Mouse (Mus musculus) forebrain, embryonic 16.5 days (tissue): ENCODE results near the gene Fam98c. TPM values are rescaled to one million over a fixed set of nuclear protein-coding genes. Genes with fewer than 3 reads are reported as not detected.

Experiments used
- ATAC-seq: fragments of 200-750 bp; cut with Nextera tagmentation; 2 replicates; pipeline ENCODE4 v1.8.0; 2017; ENCODE audit warnings: mild to moderate bottlenecking, moderate library complexity
- H3K27ac ChIP-seq: fragments of 300-500 bp; sonication (generic); 2 replicates; pipeline ENCODE4 v1.5.1; 2014; ENCODE audit warnings: low read length, control low read depth
- H3K27me3 ChIP-seq: fragments of 300-500 bp; sonication (generic); replicated peaks from 2 replicates; pipeline ENCODE4 v1.6.1; 2014; ENCODE audit warnings: low read length; ENCODE audit not compliant: control insufficient read depth, insufficient read depth
- H3K36me3 ChIP-seq: fragments of 300-500 bp; sonication (generic); 2 replicates; pipeline ENCODE4 v1.6.1; 2014; ENCODE audit not compliant: control insufficient read depth, insufficient read depth
- H3K4me1 ChIP-seq: fragments of 300-500 bp; sonication (generic); replicated peaks from 2 replicates; pipeline ENCODE4 v1.6.1; 2014; ENCODE audit warnings: low read length; ENCODE audit not compliant: control insufficient read depth, insufficient read depth
- H3K4me2 ChIP-seq: fragments of 300-500 bp; sonication (generic); 2 replicates; pipeline ENCODE4 v1.6.1; 2014; ENCODE audit warnings: mild to moderate bottlenecking, low read length, control low read depth
- H3K4me3 ChIP-seq: fragments of 300-500 bp; sonication (generic); replicated peaks from 2 replicates; pipeline ENCODE4 v1.5.1; 2014; ENCODE audit warnings: mild to moderate bottlenecking, low read length, control low read depth
- H3K9ac ChIP-seq: fragments of 300-500 bp; sonication (generic); replicated peaks from 2 replicates; pipeline ENCODE4 v1.6.1; 2014; ENCODE audit warnings: low read depth, low read length, control low read depth
- H3K9me3 ChIP-seq: fragments of 300-500 bp; sonication (generic); 2 replicates; pipeline ENCODE4 v1.6.1; 2016; ENCODE audit warnings: low read length; ENCODE audit not compliant: control insufficient read depth
- WGBS: fragments of 180-500 bp; shearing (Covaris S2); extraction: QIAGEN DNeasy Blood & Tissue Kit; methylation state at CpG from one replicate; pipeline ENCODE4 v1.1.7; 2014; 5-methylcytosine and 5-hydroxymethylcytosine counted together
- polyA plus RNA-seq: library from polyadenylated mRNA; unstranded; fragments of >200 nt; fragmentation: Nextera tagmentation; extraction: Ambion mirVana; gene quantifications from 2 replicates; pipeline ENCODE4 v1.2.1, GENCODE M21; 2015

Fam98c gene
- polyA plus RNA-seq, 1 experiment from 2014 or later = 21.9 TPM

DNA sequence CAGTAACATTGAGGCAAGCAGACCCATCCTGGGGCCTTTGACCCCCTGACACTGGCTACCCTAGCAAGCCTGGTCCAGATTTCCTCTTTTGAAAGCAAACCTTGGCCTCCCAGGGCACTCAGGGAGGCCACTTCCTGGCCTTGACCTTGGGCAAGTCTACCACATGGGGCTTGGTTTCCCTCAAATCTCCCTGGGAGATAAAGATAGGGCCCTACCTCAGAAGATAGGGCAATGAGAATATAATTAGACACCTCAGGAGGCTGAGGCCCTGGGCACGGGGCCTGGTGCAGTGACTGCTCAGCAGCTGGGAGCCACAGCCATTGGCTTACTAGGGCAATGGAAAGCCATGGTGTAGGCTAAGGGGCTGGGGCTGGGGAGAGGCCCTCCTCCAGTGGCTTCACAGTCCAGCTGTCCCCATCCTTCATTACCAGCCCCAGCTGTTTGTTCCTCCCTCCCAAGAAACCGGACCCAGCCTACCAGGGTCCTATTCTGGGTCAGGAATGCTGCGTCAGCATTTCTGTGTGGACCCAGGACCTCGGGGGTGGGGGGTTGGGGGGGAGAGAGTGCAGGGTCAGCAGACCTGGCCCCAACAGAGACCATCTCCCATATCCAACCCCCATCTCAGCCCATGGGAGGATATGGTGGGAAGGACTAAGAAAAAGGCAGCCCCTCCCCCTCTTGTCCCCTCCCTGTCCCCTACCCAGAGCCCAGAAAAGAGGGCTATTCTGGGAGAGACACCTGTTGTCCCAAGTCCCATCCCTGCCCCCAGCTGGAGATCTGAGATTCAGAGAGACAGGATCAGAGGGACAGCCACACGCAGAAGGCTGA is 32.3 kb downstream of the Fam98c start:
- Histone ChIP-seq H3K27ac (no peak overlapping the region), H3K4me1 (peaks cover 10% of the 10 kb centered on the region), H3K36me3 (no peaks in the 10 kb centered on the region), H3K9ac (no peak overlapping the region), H3K27me3 (no peaks in the 10 kb centered on the region), H3K4me3 (no peak overlapping the region), H3K4me2 (peak overlapping the region; percentile 65), H3K9me3 (no peaks in the 10 kb centered on the region)
- ATAC-seq = no peak
- 62% methylated on average over 5 of the region's 5 CpGs for WGBS

DNA sequence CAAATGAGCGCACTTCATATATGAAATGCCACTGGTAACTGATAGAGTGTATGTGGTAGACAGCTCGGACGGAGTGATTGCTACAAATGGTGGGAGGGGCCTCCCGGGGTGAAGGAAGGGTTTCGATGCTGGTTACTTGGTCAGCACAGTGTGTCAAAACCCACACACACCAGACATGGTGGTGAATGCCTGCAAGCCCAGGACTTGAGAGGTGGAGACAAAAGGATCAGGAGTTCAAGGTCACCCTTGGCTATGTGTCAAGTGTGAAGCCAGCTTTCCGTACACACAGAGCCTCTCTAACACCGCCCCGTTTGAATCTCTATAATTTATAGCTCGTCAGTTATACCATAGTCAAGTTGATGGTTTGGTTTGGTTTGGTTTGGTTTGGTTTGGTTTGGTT is 33.2 kb downstream of the Fam98c start:
- Histone ChIP-seq H3K27me3 (no peaks in the 10 kb centered on the region), H3K9ac (no peak overlapping the region), H3K27ac (no peak overlapping the region), H3K4me2 (no peak overlapping the region), H3K4me1 (peaks cover 10% of the 10 kb centered on the region), H3K36me3 (no peaks in the 10 kb centered on the region), H3K9me3 (no peaks in the 10 kb centered on the region), H3K4me3 (no peak overlapping the region)
- WGBS = 93% methylated on average over 9 of the region's 9 CpGs
- no peak for ATAC-seq

- no peaks in the 10 kb centered on the region for H3K36me3 ChIP-seq
- H3K4me3 ChIP-seq = no peak overlapping the region
- ATAC-seq = no peak
- H3K27me3 ChIP-seq = no peaks in the 10 kb centered on the region
- no peak overlapping the region for H3K4me2 ChIP-seq
- H3K4me1 ChIP-seq = peaks cover 3% of the 10 kb centered on the region
- WGBS = 83% methylated on average over 1 of the region's 1 CpGs
- H3K27ac ChIP-seq = no peak overlapping the region
- H3K9me3 ChIP-seq = no peaks in the 10 kb centered on the region
- H3K9ac ChIP-seq = no peak overlapping the region
Observed at GRCm38 (mm10) chr7:29119526-29119925, 36.5 kb downstream of the Fam98c start.

DNA sequence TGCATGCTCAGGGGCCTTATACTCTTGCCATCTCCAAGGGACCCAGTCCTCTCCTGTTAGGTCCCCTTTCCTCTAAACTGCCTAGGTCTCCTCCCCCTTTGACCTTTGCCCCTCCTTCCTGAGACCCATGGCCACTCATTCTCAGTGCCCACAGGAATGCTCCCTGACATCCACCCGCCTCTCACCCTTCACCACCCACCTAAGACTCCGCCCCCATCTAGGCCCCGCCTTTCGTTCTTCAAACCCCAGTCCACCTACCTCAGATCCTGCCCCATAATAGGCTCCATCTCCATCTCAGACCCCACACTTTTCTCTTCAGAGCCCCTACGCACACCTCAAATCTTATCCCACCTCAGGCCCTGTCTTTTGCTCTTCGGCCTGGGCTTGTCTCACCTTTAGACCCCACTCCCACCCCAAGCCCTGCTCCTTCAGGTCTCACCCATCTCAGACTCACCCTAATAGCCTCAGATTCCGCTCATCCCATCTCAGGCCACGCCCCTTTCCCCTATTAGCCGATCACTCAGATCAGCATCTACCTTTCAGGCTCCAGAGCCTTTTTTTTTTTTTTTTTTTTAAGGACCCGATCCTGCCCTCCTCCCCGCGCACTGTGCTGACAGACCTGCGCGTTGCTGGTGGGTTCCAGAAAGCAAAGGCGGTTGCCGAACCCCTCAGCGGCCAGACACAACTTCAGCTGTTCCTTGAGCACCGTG is 37.7 kb downstream of the Fam98c start:
- Histone ChIP-seq H3K4me3 (no peak overlapping the region), H3K27me3 (no peaks in the 10 kb centered on the region), H3K9ac (no peak overlapping the region), H3K27ac (no peak overlapping the region), H3K4me1 (no peaks in the 10 kb centered on the region), H3K4me2 (no peak overlapping the region), H3K36me3 (no peaks in the 10 kb centered on the region), H3K9me3 (no peaks in the 10 kb centered on the region)
- WGBS = 14% methylated on average over 18 of the region's 18 CpGs
- ATAC-seq = no peak

DNA sequence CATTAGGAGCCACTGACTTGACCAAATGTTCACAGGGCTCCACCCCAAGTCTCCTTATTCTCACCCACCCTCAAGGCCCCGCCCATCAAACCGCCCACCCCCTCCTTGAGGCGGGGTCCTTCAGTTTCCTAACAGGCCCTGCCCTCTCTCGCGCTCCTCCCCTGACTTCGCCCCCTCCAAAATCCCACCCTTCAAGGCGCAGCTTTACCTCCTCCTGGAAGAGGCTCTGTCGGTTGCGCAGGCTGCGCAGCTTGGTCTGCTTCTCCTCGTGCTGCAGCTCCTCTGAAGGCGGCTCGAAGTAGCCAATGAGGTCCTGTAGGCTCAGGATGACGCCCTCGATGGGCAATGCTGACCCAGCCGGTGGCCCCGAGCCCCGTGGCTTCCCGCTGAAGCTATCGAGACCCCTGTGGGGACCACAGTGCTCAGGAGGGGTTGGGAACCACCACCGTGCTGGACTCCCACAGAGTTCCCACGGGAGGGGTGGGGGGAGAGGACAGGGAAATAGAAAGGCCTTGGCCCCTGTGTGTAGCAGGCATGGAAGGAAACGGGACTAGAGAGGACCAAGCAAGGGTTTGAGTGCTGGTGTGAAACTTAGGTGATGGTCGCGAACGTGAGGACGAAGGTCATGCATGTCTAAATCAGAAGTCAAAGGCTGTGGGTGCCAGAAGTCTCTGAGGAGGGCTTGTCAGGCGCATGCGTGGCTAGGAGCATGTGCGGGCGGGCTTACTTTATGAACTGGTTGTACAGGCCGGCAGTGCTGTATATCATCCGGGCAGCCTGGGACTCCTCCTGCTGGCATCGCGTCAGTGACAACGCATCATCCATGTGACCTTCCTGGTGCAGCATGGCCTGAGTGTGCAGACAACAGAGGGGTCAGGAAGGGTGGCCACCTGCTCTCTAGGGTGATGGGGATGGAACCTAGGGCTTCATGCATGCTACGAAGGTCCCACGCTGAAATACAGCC is 46.8 kb downstream of the Fam98c start:
- Histone ChIP-seq H3K27ac (no peak overlapping the region), H3K9me3 (no peaks in the 10 kb centered on the region), H3K36me3 (no peaks in the 10 kb centered on the region), H3K4me2 (peak overlapping the region; percentile 39), H3K9ac (peak overlapping the region; percentile 27; the same call in 1 of the 2 replicates), H3K4me1 (no peaks in the 10 kb centered on the region), H3K4me3 (0 out of 2 replicates have a peak overlapping the region, but pooled peaks have one; percentile 4), H3K27me3 (no peaks in the 10 kb centered on the region)
- WGBS = 30% methylated on average over 38 of the region's 38 CpGs
- ATAC-seq = no peak

Other genes with a start within 250 kb of the Fam98c start
- gene Actn4, start 193.9 kb downstream of the Fam98c start, polyA plus RNA-seq = 150 and 155 TPM in 2 replicates
- 296 and 297 TPM in 2 replicates for gene Eif3k, start 174.4 kb downstream of the Fam98c start, polyA plus RNA-seq
- 6.7 and 10.0 TPM in 2 replicates for gene Map4k1, start 174.2 kb downstream of the Fam98c start, polyA plus RNA-seq
- gene Ryr1, start 31.1 kb downstream of the Fam98c start, polyA plus RNA-seq = 16.1 and 19.7 TPM in 2 replicates
- gene Rasgrp4, start 21.4 kb downstream of the Fam98c start, polyA plus RNA-seq = 0.57 and 1.0 TPM in 2 replicates
- gene Ggn, start 14.0 kb upstream of the Fam98c start, polyA plus RNA-seq = 0.51 and 0.75 TPM in 2 replicates
- 6.0 and 7.5 TPM in 2 replicates for gene Spred3, start 14.2 kb upstream of the Fam98c start, polyA plus RNA-seq
- gene Psmd8, start 24.5 kb upstream of the Fam98c start, polyA plus RNA-seq = 267 and 277 TPM in 2 replicates
- 1.3 and 2.5 TPM in 2 replicates for gene Catsperg1, start 57.8 kb upstream of the Fam98c start, polyA plus RNA-seq
- 0.61 and 1.1 TPM in 2 replicates for gene Kcnk6, start 76.3 kb upstream of the Fam98c start, polyA plus RNA-seq
- gene Yif1b, start 82.1 kb upstream of the Fam98c start, polyA plus RNA-seq = 76.3 and 81.0 TPM in 2 replicates
- gene 2200002D01Rik, start 92.2 kb upstream of the Fam98c start, polyA plus RNA-seq = 0.65 and 1.5 TPM in 2 replicates
- 39.9 and 50.9 TPM in 2 replicates for gene Spint2, start 125.7 kb upstream of the Fam98c start, polyA plus RNA-seq
- gene Ppp1r14a, start 133.1 kb upstream of the Fam98c start, polyA plus RNA-seq = 4.3 and 6.1 TPM in 2 replicates
- 259 and 270 TPM in 2 replicates for gene Dpf1, start 147.7 kb upstream of the Fam98c start, polyA plus RNA-seq